Mouse (Mus musculus) stomach, postnatal 0 days (tissue): Measurements from ENCODE around the gene Asna1.

ENCODE experiments used
- CTCF ChIP-seq: IDR thresholded peaks from 2 replicates; pipeline ENCODE4 v1.5.1; 2016; ENCODE audit warnings: antibody characterized with exemption, low read depth, mild to moderate bottlenecking, moderate library complexity
- EP300 ChIP-seq: optimal IDR thresholded peaks from 2 replicates; pipeline ENCODE3; 2016; ENCODE audit warnings: antibody characterized with exemption

DNA sequence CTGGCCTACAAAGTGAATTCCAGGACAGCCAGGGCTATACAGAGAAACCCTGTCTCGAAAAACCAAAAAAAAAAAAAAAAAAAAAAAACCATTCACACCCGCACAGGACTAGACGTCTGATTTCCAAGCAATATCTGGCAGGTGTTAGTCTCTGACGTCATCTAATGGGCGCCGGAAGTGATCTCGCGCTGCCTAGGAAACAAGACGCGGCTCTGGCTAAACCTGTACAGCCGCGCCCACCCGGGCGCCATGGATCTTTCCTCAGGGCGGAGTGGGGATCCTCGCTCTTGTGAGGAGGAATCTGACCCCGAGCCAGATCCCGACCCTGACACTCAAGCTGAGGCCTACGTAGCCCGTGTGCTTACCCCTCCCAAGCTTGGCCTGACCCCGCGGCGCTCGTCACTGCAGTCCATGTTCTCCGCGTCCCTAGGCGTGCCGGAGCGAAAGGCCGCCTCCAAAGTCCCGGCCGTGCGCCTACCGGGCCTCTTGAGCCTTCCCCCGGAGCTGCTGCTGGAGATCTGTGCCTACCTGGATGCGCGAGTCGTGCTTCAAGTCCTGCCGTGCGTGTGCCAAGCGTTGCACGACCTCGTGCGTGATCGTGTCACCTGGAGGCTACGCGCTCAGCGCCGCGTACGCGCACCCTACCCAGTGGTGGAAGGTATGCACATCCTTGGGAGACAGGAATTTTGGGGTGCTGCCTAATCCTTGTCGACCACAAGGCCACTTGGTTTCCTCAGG is 35.0 kb upstream of the Asna1 start, which contains the start of gene Fbxw9:
- TF ChIP-seq CTCF (0 out of 2 replicates have a peak, but pooled peaks have one; percentile 20), EP300 (no peak)
